Mouse (Mus musculus) kidney, postnatal 4 days (tissue): ENCODE data around the gene Tube1.

Source experiments
- DNase-seq, 2 experiments: peaks; one replicate each; pipeline ENCODE4 v3.0.0; 2021; ENCODE audit warnings: mixed read lengths in 2 of 2

The Tube1 gene

DNA sequence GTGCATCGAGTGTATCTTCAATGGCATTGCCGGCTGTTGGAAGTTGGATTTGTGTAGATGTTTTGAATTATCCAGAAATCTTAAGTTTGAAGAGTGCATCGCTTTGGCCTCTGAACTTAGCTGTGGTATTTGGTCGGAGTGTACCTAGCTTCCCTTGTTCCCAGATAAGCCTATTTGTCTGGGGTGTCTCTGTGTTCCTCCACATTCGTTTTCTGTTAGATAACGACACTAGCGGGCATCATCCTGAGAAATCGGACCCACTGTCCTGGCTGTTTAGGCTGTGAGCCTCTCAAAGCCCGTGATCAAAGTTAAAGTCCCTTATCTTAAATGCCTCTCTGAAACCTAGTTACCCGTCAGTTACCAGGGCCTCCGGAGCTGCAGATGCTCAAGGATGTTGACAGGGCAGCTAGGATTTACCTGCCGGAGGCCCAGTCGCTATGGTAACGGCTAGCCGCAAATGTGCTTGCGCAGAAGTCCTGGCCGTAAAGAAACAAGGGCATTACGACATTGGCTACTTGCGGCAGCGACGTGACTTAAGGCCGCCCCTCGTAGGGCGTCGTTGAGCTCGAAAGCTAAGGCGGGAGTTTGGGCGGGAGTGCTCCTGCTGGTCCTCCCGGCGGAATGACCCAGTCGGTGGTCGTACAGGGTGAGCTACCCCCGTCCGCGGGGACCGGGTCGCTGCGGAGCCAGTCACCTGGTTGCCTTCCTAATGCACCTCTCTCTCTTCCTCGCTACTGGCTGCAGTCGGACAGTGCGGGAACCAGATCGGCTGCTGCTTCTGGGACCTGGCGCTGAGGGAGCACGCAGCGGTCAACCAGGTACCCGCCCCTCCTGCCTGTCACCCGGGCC, at the start of gene Tube1, which contains the start of gene Fam229b:
Tube1 (plus strand) TSS at position 515 of the 849 bp plus-strand sequence.
Fam229b (minus strand) TSS at position 453 of the 849 bp plus-strand sequence.
- peak; percentile 89 to 94 for DNase-seq

DNA sequence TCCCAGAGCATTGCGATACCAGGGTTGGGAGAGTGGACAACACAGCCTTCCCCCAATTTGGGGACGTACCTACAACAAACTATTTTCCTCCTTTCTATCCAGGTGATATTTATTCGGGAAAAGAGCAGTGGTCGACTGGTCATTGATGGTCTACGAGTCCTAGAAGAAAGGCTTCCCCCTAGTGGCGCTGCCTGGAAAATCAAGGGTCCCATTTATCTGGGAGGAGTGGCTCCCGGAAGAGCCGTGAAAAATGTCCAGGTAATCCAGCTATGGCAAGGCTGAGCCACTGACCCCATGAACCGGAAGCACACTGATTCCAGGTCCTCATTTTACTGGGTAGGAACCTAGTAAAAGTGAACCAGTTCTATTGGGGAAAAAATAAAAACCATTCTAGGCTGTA, 36.8 kb upstream of the Tube1 start:
- peak; percentile 65 to 70 for DNase-seq

DNA sequence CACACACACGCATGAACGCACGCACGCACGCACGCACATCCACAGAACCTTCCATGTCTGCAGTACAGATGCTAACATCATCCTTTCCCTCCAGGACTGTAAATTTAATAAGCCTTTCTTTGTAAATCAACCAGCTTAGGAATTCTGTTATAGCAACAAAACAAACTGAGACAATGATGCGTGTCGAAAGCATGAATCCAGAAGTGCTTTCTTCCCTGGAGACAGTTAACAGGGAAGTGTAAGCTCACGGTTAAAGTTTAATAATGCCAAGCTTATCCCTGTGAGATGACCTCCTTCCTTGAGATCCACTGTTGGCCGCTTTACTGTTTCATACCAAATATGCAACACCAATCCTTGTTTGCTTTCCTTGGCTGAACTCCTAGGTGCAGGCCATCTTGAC, 35.0 kb upstream of the Tube1 start:
- DNase-seq = no peak

DNA sequence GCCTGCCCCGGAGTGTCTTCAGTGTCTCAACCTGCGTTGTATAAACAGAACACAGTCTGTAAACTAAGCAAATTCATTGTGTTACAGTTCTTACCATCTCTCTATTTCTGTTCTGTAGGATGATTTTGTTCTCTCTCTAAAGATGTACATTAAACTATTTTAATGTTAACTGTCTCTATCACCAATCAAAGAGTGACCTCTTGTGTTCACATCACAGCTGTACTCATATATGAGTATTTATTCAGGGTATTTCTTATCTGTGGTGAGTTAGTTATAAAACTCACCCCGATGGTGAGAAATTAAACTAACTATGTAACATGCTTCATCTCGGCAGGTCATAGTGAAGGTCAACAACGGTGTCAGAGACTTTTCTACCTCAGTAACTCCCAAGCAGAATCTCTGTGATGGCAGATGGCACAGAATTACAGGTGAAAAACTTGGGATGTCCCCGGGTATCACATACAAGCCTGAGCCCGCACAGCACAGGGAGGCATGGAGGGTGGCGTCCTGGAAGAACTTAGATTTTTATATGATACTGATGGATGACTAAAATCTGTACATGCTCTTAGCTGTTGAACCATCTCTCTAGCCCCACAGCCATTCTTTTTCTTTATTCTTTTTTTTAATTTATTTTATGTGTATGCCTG, 28.9 kb upstream of the Tube1 start:
- DNase-seq = no peak

DNA sequence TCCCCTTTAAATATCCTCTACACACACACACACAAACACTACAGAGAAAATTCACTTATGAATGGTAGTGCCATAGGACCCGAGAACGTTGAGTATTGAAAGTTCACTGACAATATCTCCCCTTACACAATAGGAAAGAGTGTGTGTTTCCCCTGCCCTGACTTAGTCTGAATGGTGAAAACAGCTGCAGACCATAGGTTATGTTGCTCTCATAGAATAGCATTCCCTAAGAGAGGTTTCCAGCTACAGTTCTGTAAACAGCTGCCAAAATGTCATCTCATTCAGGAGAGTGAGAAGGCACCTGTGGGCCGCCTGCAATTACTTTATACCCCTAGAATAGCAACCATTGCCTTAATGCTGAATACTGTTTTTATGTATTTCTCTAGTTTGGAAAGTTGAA, 27.4 kb upstream of the Tube1 start:
- no peak for DNase-seq

DNA sequence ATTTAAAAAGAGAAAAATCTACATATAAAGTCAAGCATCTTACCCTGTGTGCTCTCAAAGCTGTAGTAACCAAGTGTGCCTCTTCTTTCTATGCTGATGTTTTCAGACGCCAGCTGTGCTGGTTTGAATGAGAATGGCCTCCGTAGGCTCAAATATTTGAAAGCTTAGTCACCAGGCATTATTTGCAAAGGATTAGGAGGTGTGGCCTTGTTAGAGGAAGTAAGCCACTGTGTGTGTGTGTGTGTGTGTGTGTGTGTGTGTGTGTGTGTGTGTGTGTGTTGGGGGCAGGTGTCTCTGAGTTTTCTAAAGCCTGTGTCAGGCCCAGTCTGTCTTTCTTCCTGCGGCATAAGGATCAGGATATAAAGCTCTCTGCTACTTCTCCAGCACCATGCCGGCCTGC, 26.8 kb upstream of the Tube1 start:
- DNase-seq = no peak

DNA sequence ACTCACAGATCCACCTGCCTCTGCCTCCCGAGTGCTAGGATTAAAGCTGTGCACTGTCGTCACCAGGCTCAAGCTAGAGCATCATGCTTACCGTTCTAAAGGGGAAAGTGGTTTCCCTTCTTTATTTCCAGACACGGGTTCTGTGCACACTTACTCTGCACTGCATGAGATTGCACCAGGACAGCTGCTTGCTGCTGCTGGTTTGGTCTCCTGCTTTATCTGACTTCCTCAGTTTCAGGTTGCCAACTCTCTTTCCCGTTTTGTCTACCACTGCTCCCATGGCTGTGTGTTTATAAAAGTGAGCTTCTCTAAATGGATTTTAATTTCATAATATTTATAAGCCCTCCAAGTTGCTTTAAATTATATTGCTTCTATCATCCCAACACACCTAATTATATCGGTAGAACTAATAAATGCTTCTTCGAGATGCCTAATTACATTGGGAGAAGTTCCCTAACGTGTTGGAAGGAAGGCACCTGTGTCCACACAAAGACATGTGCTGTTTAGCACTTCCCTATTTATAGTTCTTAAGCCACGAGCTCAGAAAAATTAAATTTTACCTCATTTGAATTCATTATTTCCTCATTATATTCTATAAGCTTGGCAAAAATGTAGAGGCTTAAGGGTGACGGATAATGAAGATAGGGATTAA, 24.8 kb upstream of the Tube1 start:
- DNase-seq = no peak

DNA sequence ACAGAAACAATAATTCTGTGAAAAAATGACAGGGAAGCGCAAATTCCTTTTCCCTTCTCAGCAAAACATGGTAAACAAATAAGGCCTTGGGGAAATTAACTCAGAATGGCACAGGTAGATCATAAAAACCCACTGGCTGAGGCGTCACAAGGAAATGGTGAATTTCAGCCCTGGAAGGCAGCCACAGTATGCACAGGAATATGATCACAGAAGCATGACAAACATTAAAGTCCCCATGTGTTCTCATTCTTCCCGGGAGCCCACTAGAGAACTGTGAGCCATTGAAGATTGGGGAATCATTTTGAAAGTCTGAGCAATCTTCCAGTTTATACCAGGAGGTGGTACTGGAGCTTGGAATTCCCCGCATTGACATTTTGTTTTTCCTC, 24.3 kb upstream of the Tube1 start:
- DNase-seq = no peak

DNA sequence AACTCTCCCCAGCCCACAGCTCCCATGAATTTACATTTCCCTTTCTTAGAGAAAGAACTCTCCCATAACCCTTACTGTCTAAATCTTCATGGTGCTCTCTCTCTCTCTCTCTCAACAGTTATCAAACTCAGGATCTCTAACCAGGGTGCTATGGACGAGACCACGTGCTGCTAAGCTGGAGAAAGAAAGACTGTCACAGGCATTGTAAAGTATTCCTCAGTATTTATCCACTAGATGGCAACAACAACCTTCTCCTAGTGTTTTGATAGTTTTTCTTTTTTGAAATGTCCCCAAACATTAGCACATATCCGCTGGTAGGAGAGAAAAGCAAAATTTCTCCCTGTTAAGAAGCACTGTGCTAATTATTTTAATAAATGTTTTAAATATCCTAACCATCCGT, 12.4 kb upstream of the Tube1 start:
- no peak for DNase-seq

DNA sequence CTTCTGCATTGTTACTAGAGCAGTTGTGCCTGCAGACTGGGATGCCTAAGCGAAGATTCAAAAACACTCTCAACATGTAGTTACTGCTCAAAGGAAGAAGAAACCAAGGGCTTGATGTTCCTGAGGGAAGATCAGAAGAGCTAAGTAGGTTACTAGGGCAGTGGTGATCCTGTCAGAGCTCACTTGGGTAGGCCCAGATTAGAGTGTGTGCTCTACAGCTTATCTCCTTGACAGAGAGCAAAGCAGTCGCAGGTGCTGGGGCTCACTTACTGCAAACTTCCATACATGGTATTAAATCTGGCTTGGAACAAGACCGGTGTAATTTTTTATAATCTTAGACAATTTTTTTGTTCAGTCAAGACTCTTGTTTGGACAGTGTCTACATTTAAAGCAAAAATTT, 4.0 kb downstream of the Tube1 start:
- no peak for DNase-seq

DNA sequence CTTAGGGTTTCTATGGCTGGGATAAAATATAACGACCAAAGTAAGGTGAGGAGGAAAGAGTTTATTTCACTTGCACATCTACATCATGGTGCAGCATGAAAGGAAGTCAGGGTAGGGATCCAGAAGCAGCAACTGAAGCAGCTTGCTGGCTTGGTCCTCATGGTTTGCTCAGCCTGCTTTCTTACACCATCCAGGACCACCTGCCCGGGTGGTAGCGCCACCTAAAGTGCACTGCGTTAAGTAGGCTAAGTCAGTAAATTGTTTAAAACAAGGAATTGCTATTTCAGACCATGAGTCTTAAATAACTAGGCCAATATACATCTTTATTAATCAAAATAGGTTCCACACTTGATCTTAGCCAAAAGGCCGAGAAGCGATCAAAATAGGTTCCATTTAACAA, 5.0 kb downstream of the Tube1 start:
- DNase-seq = no peak

DNA sequence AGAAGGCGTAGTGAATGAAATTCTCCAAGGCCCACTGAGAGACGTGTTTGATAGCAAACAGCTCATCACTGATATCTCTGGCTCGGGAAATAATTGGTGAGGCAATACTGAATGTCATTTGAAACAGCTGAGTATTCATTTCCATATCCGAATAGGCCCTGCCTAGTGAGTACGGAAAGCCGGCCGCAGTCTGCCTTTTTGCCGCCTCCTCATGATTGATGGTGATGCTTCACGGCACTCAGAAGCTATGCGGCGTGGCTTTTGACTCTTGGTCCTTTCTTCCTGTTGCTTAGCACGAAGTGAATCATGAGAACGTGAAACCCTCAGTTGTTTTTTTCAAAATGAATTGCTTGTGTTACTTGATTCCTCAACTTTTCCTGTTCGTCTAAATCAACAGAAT, 7.1 kb downstream of the Tube1 start:
- DNase-seq = no peak

DNA sequence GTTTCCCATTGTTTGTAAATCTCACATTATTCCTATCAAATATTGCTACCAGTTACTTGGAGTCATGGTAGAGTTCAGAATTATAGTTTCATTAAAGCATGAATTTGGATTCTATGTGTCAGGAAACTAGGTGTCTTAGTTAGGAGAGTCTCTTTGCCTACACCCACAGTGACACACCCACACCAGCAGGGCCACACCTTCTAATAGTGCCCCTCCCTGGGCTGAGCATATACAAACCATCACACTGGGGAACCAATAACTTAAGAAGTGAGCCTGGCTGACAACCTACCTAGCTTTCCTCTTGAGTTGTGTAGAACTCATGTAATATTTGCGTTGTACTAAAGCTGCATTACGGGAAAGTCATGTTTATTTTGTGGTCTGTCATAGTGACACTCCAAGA, 7.6 kb downstream of the Tube1 start:
- DNase-seq = no peak

DNA sequence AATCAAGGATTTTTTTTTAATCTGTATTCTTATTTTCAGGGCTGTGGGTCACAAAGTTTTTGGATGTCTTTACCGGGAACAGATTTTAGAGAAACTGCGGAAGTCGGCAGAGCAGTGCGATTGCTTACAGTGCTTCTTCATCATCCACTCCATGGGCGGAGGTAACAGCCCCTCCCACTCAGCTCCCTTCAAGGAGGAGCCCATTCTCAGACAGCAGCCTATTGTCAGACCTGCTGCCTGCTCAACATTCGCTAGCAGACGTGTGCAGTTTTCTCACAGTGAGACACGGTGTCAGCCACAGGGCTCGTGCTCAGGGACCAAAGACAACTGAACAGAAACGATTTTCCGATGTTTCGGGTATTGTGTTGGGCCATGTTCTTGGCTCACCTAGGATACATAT, 8.4 kb downstream of the Tube1 start:
- no peak for DNase-seq

DNA sequence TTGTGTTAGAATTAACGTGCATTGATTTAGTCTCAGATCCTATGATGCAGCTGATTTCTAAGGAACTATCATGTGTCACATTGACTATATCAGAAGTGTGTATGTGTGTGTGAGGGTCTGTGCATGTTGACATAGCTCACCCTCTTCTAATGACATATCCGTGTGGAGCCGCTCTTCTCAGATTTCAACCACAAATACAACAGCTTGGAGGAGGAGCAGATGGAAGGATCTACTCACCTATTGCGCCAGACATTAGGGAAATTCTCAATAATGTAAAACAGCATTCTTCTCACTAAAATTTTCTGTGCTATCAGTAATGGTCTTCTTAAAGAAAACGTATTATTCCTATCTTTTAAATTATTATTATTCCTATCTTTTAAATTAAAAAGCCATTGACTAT, 22.9 kb downstream of the Tube1 start:
- DNase-seq = no peak

DNA sequence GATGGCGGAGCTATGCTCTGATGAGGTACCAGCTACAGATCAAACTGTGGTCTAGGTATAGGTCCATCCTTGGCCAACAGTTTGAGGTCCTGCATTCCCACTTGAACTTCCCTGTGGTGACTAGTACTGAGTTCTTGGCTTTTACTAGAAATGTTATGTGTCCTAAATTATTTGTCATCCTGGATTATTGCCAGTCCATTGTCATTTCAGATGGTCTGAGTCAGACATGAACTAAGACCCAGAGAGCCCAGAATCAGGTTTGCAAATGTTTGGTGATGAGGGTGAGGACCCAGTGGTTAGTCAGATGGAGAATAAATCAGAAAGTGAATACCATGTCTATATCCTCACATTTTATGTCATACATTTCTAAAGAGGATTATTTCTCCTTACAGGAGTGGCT, 23.5 kb downstream of the Tube1 start:
- no peak for DNase-seq

DNA sequence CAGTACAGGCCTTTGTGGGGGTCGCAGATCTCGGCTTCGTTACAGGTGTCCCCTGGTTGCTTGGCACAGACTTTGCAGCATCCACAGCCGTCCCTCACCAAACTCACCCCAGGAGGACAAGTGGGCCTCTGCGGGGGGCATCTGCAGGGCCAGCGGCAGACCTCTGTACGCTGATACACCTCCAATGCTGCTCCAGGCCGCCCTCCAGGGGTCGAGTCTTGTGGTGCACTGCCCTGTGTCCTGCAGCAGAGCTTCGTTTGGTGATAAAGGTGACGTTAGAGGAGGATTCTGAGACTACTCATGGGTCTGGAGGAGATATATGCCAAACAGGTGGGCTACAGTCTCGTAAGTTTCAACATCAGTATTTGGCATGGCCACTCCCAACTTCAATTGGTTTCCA, 24.5 kb downstream of the Tube1 start:
- peak in 1 of 2 experiments; percentile 8 for DNase-seq

DNA sequence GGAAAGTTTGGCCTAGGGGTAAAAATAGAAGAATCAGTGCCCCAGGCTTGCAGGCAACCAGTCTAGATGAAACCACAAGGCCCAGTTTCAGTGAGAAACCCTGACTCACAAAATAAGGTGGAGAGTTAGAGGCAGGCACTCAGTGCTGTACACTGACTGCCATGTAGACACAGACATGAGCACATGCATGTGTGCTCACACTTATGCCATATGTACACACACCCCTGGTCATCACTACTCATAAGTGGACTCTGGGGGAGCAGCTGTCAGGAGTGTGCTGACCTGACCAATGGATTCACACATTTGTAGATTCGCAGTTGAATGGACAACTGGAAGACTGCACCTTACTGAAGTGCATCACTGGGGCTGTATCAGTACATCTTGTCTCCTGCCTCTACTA, 27.6 kb downstream of the Tube1 start:
- no peak for DNase-seq

DNA sequence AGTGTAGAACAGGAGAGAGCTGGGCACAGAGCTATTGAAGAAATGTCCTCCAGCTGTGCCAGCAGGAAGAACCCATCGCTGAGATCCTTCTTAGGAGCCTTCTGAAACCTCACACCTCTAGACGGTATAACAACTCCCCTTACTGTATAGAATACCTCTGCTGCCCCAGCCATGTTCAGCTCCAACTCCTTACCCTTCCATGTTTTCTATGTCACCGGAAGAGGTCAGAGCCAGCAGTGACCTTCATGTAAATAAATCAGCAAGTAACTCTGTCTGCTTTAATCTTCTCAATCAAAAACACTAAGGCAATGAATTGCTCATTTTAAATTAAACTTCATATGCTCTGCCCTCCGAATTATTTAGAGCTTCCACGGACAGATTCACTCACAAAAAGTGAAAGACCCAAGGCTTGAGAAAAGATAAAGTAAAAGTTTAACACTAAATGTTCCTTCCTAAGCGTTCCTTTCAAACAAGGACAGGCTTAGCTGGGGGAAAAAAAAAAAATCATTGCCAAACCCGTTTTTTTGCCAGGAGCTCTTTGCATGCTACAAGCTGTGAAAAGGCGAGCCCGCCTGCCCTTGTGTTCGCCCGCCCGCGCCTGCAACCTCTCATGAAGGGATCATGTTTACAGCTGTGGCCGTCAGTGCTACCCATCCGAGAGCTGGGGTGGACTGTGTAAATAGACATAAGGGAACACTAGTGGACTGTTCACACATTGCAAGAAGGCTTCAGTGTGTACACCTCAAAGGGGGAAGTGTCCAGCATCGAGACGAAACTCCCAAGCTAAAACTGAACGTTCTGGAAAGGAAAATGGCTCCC, 29.1 kb downstream of the Tube1 start:
- peak; percentile 62 to 70 for DNase-seq

DNA sequence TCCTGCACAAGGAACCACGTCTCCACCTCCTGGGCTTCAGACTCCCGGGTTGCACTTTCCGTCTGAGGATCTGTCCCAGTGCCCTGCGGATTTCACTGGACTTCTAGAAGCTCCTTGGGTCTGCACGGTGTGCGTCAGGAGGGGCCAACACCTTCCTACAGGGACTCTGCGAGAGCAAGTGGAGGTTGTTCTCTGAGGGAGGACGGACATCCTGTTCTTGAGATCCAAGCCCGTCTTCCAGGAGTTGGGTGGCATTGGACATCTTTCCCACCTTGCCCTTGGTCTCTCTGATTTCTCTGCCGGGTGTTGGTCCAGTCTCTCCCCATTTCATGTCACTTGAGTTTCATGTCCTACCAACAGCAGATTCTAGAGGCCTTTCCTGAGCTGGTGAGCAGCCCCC, 29.9 kb downstream of the Tube1 start, which contains the start of gene Ccn6:
Ccn6 (minus strand) TSS at position 101 of the 400 bp plus-strand sequence.
- DNase-seq = peak in 1 of 2 experiments; percentile 5

DNA sequence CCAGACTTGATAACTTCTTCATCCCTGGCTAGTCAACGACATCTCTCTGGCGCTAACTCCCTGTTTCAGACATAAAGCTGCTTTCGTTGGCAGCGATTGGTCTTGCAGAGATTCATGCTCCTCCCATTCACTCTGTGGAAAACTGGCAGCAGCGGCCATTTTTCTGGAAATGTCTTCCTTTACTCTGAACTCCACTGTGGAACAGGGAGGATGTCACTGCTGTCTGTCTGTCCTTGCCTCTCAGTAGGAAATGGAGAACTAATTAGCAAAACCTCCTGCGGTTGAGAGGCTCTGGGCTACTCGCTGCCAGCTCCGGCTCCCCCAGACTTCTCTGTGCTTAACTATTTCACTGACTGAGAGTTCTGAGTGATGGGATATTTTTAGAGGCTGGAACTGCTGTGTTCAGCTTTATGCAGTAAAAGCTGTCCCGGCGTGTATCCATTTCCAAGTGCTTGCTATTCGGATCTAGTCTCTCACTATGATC, 31.9 kb downstream of the Tube1 start:
- DNase-seq = peak; percentile 58 to 74

DNA sequence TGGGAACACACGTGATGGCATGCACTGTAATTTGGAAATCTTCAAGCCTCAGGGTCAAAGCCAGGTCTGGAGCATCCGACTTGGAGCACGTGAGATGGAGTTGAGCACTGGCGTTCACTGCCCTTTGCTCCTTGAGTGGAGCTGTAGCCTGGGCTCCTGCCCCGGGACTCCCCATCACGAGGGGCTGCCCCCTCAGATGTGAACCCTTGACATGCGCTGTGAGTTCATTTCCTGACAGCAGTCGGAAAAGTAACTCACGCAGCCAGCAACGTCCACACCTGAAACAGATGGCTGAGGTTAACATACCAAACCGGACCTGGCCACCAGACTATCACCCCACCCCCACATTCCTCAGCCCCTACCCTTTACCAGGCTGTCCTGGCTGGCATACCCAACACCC, 33.8 kb downstream of the Tube1 start:
- DNase-seq = no peak

DNA sequence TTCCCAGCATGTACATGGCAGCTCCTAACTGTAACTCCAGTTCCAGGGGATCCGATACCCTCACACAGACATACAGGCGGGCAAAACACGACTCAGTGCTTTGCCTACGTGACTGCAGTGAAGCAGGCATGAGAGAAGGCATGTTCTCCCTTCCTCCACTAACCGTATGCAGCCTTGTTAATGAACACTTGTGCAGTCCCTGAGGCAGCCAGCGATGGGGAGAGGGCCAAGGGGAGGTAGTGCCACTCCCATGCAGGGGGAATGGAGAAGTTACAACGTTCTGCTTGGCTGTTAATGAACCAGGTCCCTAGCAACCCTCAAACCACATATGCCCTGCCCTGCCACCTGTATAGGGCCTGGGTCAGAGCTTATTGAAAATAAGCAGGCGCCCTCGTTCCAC, 35.9 kb downstream of the Tube1 start:
- peak; percentile 22 to 48 for DNase-seq
